Mouse (Mus musculus): Measurements from ENCODE around the gene Exoc6b. TPM values are rescaled to one million over a fixed set of nuclear protein-coding genes. Genes with fewer than 3 reads are reported as not detected.

The Exoc6b gene
- polyA plus RNA-seq, 1 experiment from 2014 or later = 16.2 TPM

Other genes with a start within 250 kb of the Exoc6b start
- gene Spr, start 68.3 kb upstream of the Exoc6b start, polyA plus RNA-seq (2015; fragmentation: Nextera tagmentation; extraction: Ambion mirVana) = 61.1 and 61.8 TPM in 2 replicates
- not detected in 2 replicates for gene Emx1, start 117.9 kb upstream of the Exoc6b start, polyA plus RNA-seq (2015; fragmentation: Nextera tagmentation; extraction: Ambion mirVana)

Data from heart, embryonic 16.5 days (tissue).